Mouse (Mus musculus) cerebellum, adult 18-20 months (tissue): ENCODE measurements around the gene Ifnlr1.

Experiments used
- DNase-seq, 2 experiments: peaks; one replicate each; pipeline ENCODE4 v3.0.0; 2021

Ifnlr1 gene

GRCm38 (mm10) chr4:135745613-135746012 lies 59.5 kb downstream of the Ifnlr1 start:
- no peak for DNase-seq

GRCm38 (mm10) chr4:135750896-135751295 lies 64.8 kb downstream of the Ifnlr1 start:
- DNase-seq = no peak

GRCm38 (mm10) chr4:135752106-135752778 lies 66.2 kb downstream of the Ifnlr1 start:
- DNase-seq = no peak

- DNase-seq = no peak
Measured at GRCm38 (mm10) chr4:135752779-135753164, 66.7 kb downstream of the Ifnlr1 start.
